Mouse (Mus musculus): ENCODE results near the gene Wdsub1.

Wdsub1 gene

GRCm38 (mm10) chr2:59802722-59803387, 79.5 kb downstream of the Wdsub1 start:
- no peak for DNase-seq
